Mouse (Mus musculus) lung, postnatal 36 days (tissue): ENCODE measurements around the gene Rasal2.
"Not testable (repeated sequence)": the region's sequence is repeated elsewhere in the genome, so short reads cannot be mapped to it uniquely, and the experiment has no call there.

Experiments used
- DNase-seq: peaks from one replicate; pipeline ENCODE4 v3.0.0; 2022; ENCODE audit warnings: mixed read lengths

Gene Rasal2

DNA sequence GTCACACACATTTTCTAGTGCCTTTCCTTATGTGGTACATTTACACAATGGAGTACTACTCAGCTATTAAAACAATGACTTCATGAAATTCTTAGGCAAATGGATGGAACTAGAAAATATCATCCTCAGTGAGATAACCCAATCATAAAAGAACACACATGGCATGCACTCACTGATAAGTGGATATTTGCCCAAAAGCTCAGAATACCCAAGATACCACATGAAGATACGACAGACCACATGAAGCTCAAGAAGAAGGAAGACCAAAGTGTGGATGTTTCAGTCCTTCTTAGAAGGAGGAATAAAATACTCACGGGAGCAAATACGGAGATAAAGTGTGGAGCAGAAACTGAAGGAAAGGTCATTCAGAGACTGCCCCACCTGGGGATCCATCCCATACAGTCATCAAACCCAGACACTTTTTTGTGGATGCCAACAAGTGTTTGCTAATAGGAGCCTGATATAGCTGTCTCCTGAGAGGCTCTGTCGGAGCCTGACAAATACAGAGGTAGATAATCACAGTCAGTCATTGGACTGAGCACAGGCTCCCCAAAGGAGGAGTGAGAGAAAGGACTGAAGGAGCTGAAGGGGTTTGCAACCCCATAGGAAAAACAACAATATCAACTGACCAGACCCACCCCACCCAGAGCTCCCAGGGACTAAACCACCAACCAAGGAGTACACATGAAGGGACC lies 175.6 kb downstream of the Rasal2 start:
- not testable (repeated sequence) for DNase-seq

- DNase-seq: no peak
Observed at GRCm38 (mm10) chr1:157233451-157233850, 178.9 kb downstream of the Rasal2 start.

DNA sequence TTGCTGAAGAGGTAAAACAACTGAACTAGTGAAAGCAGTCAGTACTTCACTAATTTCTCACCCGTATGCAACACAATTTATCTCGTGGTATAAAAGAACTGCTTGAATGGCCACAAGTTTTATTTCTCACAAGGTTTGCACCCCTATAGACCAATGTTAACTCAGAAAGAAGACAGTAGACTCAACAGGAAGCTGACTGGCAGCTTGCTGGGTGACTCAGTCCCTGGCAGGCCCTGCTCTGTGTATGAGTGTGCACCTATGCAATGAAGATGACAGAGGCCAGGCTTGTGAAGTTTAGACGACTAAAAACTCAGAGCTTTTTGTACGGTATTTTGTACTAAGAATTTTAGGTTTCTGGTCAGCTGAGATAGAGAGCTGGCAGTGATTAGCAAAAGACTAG lies 180.0 kb downstream of the Rasal2 start:
- peak; percentile 49 for DNase-seq

GRCm38 (mm10) chr1:157231016-157231415 lies 181.4 kb downstream of the Rasal2 start:
- no peak for DNase-seq

- no peak for DNase-seq
Observed at GRCm38 (mm10) chr1:157230386-157230785, 182.0 kb downstream of the Rasal2 start.

DNA sequence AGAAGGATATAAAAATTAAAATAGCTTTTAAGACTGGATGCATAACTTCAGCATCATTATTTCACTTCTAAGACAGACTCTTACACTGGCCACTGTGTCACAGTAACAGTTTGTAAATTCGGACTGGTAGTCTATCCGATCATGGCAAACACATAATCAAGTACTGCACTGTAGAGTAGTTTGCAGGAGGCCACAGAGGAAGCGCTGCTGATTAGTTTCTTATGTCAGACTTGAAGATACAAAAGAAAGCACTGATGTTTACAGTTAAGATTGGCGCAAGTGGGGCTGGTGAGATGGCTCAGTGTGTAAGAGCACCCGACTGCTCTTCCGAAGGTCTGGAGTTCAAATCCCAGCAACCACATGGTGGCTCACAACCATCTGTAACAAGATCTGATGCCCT lies 187.4 kb downstream of the Rasal2 start:
- no peak for DNase-seq

DNA sequence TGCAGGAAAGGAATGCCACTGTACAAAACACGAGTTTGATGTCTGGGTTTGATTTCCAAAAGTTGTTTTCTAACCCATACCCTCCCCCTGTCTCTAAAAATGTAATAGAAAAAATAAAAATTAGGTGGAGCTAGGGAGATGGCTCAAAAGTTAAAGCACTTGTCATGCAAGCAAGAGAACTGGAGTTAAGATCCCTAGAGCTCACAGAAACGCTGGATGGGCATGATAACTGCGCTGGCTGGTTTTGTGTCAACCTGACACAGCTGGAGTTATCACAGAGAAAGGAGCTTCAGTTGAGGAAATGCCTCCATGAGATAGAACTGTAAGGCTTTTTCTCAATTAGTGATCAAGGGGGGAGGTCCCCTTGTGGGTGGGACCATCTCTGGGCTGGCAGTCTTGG lies 191.5 kb downstream of the Rasal2 start:
- DNase-seq: no peak

- DNase-seq: no peak
Observed at GRCm38 (mm10) chr1:157220466-157220865, 191.9 kb downstream of the Rasal2 start.

GRCm38 (mm10) chr1:157208754-157209153 lies 203.6 kb downstream of the Rasal2 start:
- no peak for DNase-seq

GRCm38 (mm10) chr1:157205685-157206084 lies 206.7 kb downstream of the Rasal2 start:
- no peak for DNase-seq

- DNase-seq: no peak
Observed at GRCm38 (mm10) chr1:157183043-157183442, 229.4 kb downstream of the Rasal2 start.

DNA sequence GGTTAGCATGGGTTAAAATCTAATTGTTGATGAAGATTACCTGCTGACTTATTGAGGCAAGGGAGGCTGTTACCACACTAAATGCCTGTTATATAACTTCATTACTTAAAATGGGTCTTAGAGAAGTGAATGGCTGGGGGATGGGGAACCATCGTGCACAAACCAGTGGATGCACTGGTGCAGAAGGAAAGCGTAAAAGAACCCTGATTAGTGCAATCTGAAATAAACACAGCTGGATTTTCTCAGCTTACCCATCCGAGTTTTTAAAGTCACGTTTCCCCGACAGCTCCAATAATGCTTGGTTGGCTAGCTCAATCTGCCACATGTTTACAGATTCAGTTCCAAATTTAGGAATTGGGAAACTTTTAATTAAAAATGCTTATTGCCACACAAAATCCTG lies 230.0 kb downstream of the Rasal2 start:
- DNase-seq: peak; percentile 13

DNA sequence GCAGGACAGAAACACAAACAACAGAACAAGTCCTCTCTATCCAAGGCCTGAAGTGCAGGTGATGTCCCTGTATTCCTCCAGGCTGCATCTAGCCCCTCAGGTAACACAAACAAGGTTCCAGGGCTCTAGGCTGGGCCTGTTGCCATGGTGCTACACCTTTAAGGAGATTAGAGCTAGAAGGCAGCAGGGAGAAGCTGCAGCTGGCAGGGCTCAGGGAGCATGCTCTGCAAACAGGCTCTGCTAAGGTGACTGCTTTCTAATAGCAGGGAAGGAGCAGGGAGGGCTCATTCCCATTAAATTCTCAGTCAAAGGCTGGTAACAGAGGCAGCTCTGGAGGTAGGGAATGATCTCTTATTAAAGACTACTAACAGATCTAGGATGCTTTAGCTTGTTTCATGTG lies 231.3 kb downstream of the Rasal2 start:
- no peak for DNase-seq

- no peak for DNase-seq
Observed at GRCm38 (mm10) chr1:157178988-157179764, 233.2 kb downstream of the Rasal2 start.

GRCm38 (mm10) chr1:157169292-157169691 lies 243.1 kb downstream of the Rasal2 start:
- DNase-seq: no peak

DNA sequence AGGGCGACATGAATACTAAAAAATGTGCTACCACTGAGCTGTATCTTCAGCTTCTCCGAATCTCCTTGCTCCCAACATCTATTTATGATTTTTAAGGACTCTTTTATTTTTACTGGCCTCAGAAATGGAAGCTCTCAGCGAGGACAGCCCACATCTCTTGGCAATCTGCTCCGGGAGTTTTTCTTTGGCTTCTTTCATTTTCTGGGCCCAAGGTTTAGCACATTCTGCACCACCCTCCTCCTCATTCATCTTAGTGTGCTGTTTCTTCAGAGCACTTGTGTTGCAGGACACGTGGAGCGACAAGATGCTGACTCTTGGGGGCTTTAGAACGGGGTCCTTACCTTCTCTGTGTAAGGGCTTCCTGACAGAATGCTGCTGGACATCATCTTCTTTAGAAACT lies 243.5 kb downstream of the Rasal2 start:
- no peak for DNase-seq

- no peak for DNase-seq
Observed at GRCm38 (mm10) chr1:157153781-157154180, 258.6 kb downstream of the Rasal2 start.

- no peak for DNase-seq
Observed at GRCm38 (mm10) chr1:157150107-157150506, 262.3 kb downstream of the Rasal2 start.

DNA sequence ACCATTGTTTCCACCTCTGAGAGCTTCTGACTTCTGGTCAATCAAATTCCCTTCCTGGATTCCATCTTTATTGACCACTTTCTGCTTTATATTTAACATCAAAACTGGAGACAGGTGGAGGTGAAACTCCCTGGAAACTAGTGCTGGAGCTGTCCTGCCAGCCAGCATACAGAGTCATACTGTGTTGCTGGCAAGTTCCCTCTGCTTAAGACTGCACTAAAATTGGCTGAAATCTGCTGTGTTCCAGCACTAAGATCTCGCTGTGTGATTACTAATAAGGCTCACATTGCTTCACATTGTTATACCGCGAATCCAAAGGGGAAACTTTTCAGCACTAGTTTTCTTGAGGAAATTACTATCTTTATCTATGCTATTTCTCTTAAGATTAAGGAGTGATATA lies 267.8 kb downstream of the Rasal2 start:
- DNase-seq: no peak

- peak; percentile 8 for DNase-seq
Observed at GRCm38 (mm10) chr1:157143326-157143932, 269.0 kb downstream of the Rasal2 start.

GRCm38 (mm10) chr1:157141014-157141413 lies 271.4 kb downstream of the Rasal2 start:
- peak; percentile 14 for DNase-seq

- DNase-seq: no peak
Observed at GRCm38 (mm10) chr1:157137854-157138241, 274.5 kb downstream of the Rasal2 start.

GRCm38 (mm10) chr1:157137132-157137853 lies 275.1 kb downstream of the Rasal2 start:
- DNase-seq: peak; percentile 15
